Mouse (Mus musculus) kidney, adult 2 months (tissue): ENCODE results near the gene Gtpbp3.

Experiments used
- CTCF ChIP-seq: fragments of 200-500 bp; conservative IDR thresholded peaks from 2 replicates; pipeline ENCODE4 v1.5.1; 2011; ENCODE audit warnings: low read depth, mild to moderate bottlenecking, control low read depth, low read length, moderate library complexity, mixed read lengths; ENCODE audit not compliant: insufficient read depth, insufficient read length
- POLR2A ChIP-seq: fragments of 200-500 bp; IDR thresholded peaks from one replicate; pipeline ENCODE4 v1.6.1; 2011; ENCODE audit warnings: low read depth, low read length, control low read depth

DNA sequence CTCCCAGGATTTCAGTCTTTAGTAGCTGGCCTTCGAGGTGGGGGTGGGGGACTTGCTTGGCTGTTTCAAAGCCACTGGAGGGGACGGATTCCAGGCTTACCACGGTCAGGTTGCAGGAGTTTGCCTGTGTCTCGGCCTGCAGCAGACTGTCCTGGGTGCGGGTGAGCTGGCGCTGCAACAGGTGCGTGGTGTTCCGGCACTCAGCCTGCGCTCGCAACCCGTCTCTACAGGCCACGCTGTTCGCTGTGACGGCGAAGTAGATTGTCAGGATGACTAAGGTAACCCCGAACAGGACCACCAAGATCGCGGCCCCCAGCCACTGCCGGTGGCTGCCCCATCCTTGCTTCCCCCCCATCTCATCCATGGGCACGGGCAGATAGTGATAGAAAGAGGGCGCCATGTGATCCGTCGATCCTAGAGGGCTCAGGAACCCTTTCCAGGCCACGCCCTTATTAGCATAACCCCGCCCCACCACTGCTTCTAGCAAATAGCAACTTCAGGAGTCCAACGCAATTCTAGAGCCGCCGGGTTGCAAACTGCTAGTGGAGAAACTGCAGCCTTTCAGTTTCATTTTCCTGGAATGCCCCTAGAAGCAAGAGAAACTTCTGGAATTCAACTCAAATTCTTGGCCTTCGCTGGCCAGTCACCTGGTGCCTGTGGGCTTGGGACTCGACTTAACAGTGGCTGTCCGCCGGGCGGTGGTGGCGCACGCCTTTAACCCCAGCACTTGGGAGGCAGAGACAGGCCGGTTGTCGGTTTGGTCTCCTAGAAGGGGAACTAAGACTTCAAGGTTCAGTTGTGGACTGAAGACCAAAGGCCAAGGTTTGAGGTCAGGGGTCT lies 49.3 kb downstream of the Gtpbp3 start, which contains the start of gene Bst2:
- TF ChIP-seq POLR2A: no peak
- TF ChIP-seq CTCF: no peak
